Mouse (Mus musculus) erythroblast, embryonic 14.5 days (primary cell): ENCODE results near the gene Map2k2. TPM values are rescaled to one million over a fixed set of nuclear protein-coding genes. Genes with fewer than 3 reads are reported as not detected.
"Not testable (repeated sequence)": the region's sequence is repeated elsewhere in the genome, so short reads cannot be mapped to it uniquely, and the experiment has no call there.

ENCODE experiments used
- H3K27me3 ChIP-seq: 2 replicates; pipeline ENCODE4 v1.6.1; 2012; ENCODE audit warnings: inconsistent platforms; ENCODE audit not compliant: control insufficient read depth
- H3K36me3 ChIP-seq: 2 replicates; pipeline ENCODE4 v1.6.1; 2012; ENCODE audit warnings: mild to moderate bottlenecking, inconsistent platforms; ENCODE audit not compliant: control insufficient read depth
- H3K4me1 ChIP-seq: 2 replicates; pipeline ENCODE4 v1.6.1; 2012; ENCODE audit warnings: inconsistent platforms; ENCODE audit not compliant: control insufficient read depth
- H3K4me3 ChIP-seq: replicated peaks from 2 replicates; pipeline ENCODE3; 2012; ENCODE audit warnings: moderate library complexity, mild to moderate bottlenecking, inconsistent platforms
- H3K9me3 ChIP-seq: 2 replicates; pipeline ENCODE4 v1.6.1; 2012; ENCODE audit warnings: low read length, inconsistent platforms, mixed read lengths; ENCODE audit not compliant: control insufficient read depth
- GATA1 ChIP-seq: IDR thresholded peaks from 2 replicates; pipeline ENCODE4 v1.6.1; 2012; ENCODE audit warnings: low read length, inconsistent platforms, mixed read lengths
- TAL1 ChIP-seq: IDR thresholded peaks from 3 replicates; pipeline ENCODE4 v1.6.1; 2012; ENCODE audit warnings: low read length, inconsistent platforms, mixed read lengths
- polyA plus RNA-seq: library from polyadenylated mRNA; stranded (reverse); fragments of >175 nt; gene quantifications from 2 replicates; pipeline ENCODE4 v1.2.3, GENCODE M21; 2012

The Map2k2 gene
- polyA plus RNA-seq, 1 experiment, result 89.1 TPM

GRCm38 (mm10) chr10:81167200-81168086, 61.7 kb downstream of the Map2k2 start, which contains the start of gene Pias4:
TSS of gene Pias4 (minus strand) at chr10:81167923.
- no peaks in the 10 kb centered on the region for H3K27me3 ChIP-seq
- H3K4me3 ChIP-seq, result peak within 1 kb of the TSS; percentile 93
- peaks cover 59% of the 10 kb centered on the region for H3K4me1 ChIP-seq
- H3K9me3 ChIP-seq, result no peaks in the 10 kb centered on the region
- TF ChIP-seq GATA1 (no peak), TAL1 (no peak)
- peaks cover 33% of the 10 kb centered on the region for H3K36me3 ChIP-seq

GRCm38 (mm10) chr10:81168087-81168431, 62.3 kb downstream of the Map2k2 start:
- no peaks in the 10 kb centered on the region for H3K27me3 ChIP-seq
- TF ChIP-seq TAL1 (no peak), GATA1 (no peak)
- peak overlapping the region; percentile 93 for H3K4me3 ChIP-seq
- peaks cover 59% of the 10 kb centered on the region for H3K4me1 ChIP-seq
- H3K9me3 ChIP-seq, result no peaks in the 10 kb centered on the region
- H3K36me3 ChIP-seq, result peaks cover 27% of the 10 kb centered on the region

GRCm38 (mm10) chr10:81168521-81169244, 63.0 kb downstream of the Map2k2 start:
- TF ChIP-seq GATA1, result no peak
- TF ChIP-seq TAL1, result no peak
- Histone ChIP-seq H3K4me1 (peaks cover 62% of the 10 kb centered on the region), H3K4me3 (peak overlapping the region; percentile 93)

GRCm38 (mm10) chr10:81169411-81169900, 63.7 kb downstream of the Map2k2 start:
- H3K27me3 ChIP-seq, H3K9me3 ChIP-seq: not testable (repeated sequence)
- Histone ChIP-seq H3K4me1 (peaks cover 62% of the 10 kb centered on the region), H3K36me3 (peaks cover 14% of the 10 kb centered on the region), H3K4me3 (peak overlapping the region; percentile 40)

More at GRCm38 (mm10) chr10:81168521-81169244, 63.0 kb downstream of the Map2k2 start:
- Histone ChIP-seq H3K9me3 (no peaks in the 10 kb centered on the region), H3K27me3 (no peaks in the 10 kb centered on the region), H3K36me3 (peaks cover 22% of the 10 kb centered on the region)

- Histone ChIP-seq H3K36me3 (peaks cover 13% of the 10 kb centered on the region), H3K9me3 (no peaks in the 10 kb centered on the region), H3K4me3 (peak overlapping the region; percentile 55), H3K4me1 (peaks cover 62% of the 10 kb centered on the region), H3K27me3 (no peaks in the 10 kb centered on the region)
- no peak for TF ChIP-seq TAL1
- no peak for TF ChIP-seq GATA1
These were observed 67.4 kb downstream of the Map2k2 start for GRCm38 (mm10) chr10:81173132-81173531.

GRCm38 (mm10) chr10:81174617-81175344, 69.1 kb downstream of the Map2k2 start:
- Histone ChIP-seq H3K27me3 (no peaks in the 10 kb centered on the region; the same call in 1 of the 2 replicates), H3K36me3 (peaks cover 30% of the 10 kb centered on the region), H3K4me3 (peak overlapping the region; percentile 32), H3K9me3 (no peaks in the 10 kb centered on the region), H3K4me1 (peaks cover 66% of the 10 kb centered on the region)
- TF ChIP-seq TAL1 (no peak), GATA1 (no peak)

GRCm38 (mm10) chr10:81175345-81175701, 69.6 kb downstream of the Map2k2 start:
- peaks cover 71% of the 10 kb centered on the region for H3K4me1 ChIP-seq
- not testable (repeated sequence) for H3K27me3 ChIP-seq, H3K9me3 ChIP-seq
- peaks cover 35% of the 10 kb centered on the region for H3K36me3 ChIP-seq
- H3K4me3 ChIP-seq, result peak overlapping the region; percentile 32

- Histone ChIP-seq H3K9me3 (no peaks in the 10 kb centered on the region), H3K27me3 (no peaks in the 10 kb centered on the region; the same call in 1 of the 2 replicates), H3K4me3 (peak overlapping the region; percentile 84), H3K36me3 (peaks cover 42% of the 10 kb centered on the region), H3K4me1 (peaks cover 78% of the 10 kb centered on the region)
- TF ChIP-seq TAL1, result no peak
- TF ChIP-seq GATA1, result no peak
These were observed 70.3 kb downstream of the Map2k2 start for GRCm38 (mm10) chr10:81175936-81176465.
